Mouse (Mus musculus) C2C12 (cell line): ENCODE measurements around the gene Dennd6b. TPM values are rescaled to one million over a fixed set of nuclear protein-coding genes. Genes with fewer than 3 reads are reported as not detected.
A peak's percentile ranks its signal among the peaks of the same experiment; 100 is the strongest.

ENCODE experiments used
- H3K27me3 ChIP-seq: one replicate; pipeline ENCODE4 v1.6.1; 2011; ENCODE audit not compliant: control insufficient read depth, insufficient read depth, insufficient read length
- H3K36me3 ChIP-seq: one replicate; pipeline ENCODE4 v1.6.1; 2011; ENCODE audit not compliant: control insufficient read depth, insufficient read depth
- H3K4me3 ChIP-seq: one replicate; pipeline ENCODE4 v1.5.1; 2011; ENCODE audit warnings: mild to moderate bottlenecking, control low read depth; ENCODE audit not compliant: poor library complexity, insufficient read depth, severe bottlenecking
- H3K79me2 ChIP-seq: one replicate; pipeline ENCODE4 v1.6.1; 2011; ENCODE audit not compliant: control insufficient read depth, insufficient read depth
- H3K79me3 ChIP-seq: one replicate; pipeline ENCODE4 v1.6.1; 2011; ENCODE audit warnings: low read depth, control low read depth
- H3ac ChIP-seq: one replicate; pipeline ENCODE3; 2011; ENCODE audit warnings: low read depth; ENCODE audit not compliant: control insufficient read depth, insufficient read length
- CEBPB ChIP-seq: IDR thresholded peaks from one replicate; pipeline ENCODE4 v1.6.1; 2011; ENCODE audit warnings: low read depth, mild to moderate bottlenecking, control low read depth, moderate library complexity
- CTCF ChIP-seq: IDR thresholded peaks from one replicate; pipeline ENCODE4 v1.5.1; 2011; ENCODE audit not compliant: control insufficient read depth, insufficient read depth, insufficient read length
- FOSL1 ChIP-seq: IDR thresholded peaks from one replicate; pipeline ENCODE4 v1.8.0; 2011; ENCODE audit warnings: mild to moderate bottlenecking, low read length; ENCODE audit not compliant: poor library complexity, insufficient read depth, severe bottlenecking
- MAX ChIP-seq: IDR thresholded peaks from one replicate; pipeline ENCODE4 v1.6.1; 2011; ENCODE audit warnings: mild to moderate bottlenecking, control low read depth
- MYOD1 ChIP-seq: IDR thresholded peaks from one replicate; pipeline ENCODE4 v1.6.1; 2011; ENCODE audit warnings: low read depth; ENCODE audit not compliant: control insufficient read depth, insufficient read length
- MYOG ChIP-seq: IDR thresholded peaks from one replicate; pipeline ENCODE4 v1.6.1; 2011; ENCODE audit not compliant: control insufficient read depth, insufficient read length; ENCODE audit errors: extremely low read depth
- USF1 ChIP-seq: IDR thresholded peaks from one replicate; pipeline ENCODE4 v1.6.1; 2011; ENCODE audit warnings: low read depth, mild to moderate bottlenecking, control low read depth, moderate library complexity
- polyA plus RNA-seq: library from polyadenylated mRNA; unstranded; fragments of >200 nt; fragmentation: generic; extraction: Trizol; gene quantifications from one replicate; pipeline ENCODE4 v1.2.1, GENCODE M21; 2012; ENCODE audit warnings: missing spikeins

The Dennd6b gene
- polyA plus RNA-seq, 1 experiment, result 2.1 TPM

DNA sequence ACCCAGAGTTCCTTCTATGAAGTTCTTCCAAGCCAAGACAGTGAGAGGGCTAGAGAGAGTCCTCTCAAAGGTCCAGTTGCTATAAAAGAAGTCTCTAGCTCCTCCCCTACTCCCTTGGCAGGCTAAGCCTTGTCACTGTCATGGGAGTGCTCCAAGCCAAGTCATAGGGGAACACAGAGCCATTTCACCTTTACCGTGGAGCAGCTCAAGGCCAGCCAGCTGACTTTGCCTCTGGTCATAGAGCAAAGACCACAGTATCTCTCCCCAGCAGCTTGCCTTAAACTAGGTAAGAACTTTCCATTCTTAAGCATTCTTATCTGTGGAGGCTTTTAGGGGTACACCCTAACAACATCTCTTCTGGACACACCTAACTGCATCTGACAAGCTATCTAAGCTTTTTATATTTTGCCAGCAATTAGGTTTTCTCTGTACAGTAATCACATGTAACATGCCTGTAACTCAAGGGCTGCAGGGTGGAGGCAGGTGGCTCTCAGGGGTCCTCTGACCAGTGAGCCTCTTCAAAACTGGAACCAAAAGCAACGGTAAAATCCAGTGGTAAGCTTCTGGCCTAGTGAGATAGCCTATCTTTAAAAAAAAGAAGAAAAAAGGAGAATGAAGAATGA is 19.4 kb upstream of the Dennd6b start:
- no peak overlapping the region for H3ac ChIP-seq

GRCm38 (mm10) chr15:89214953-89215352 is 18.7 kb upstream of the Dennd6b start:
- no peaks in the 10 kb centered on the region for H3K27me3 ChIP-seq
- H3ac ChIP-seq, result no peak overlapping the region
- TF ChIP-seq CEBPB, result no peak
- no peak for TF ChIP-seq MYOG
- TF ChIP-seq MAX, result no peak
- TF ChIP-seq USF1, result no peak
- no peak for TF ChIP-seq FOSL1
- no peak for TF ChIP-seq MYOD1
- TF ChIP-seq CTCF, result no peak

More for the DNA sequence above, 19.4 kb upstream of the Dennd6b start:
- H3K27me3 ChIP-seq, result no peaks in the 10 kb centered on the region
- no peak for TF ChIP-seq MAX
- no peak for TF ChIP-seq CEBPB
- no peak for TF ChIP-seq CTCF
- TF ChIP-seq MYOG, result no peak
- no peak for TF ChIP-seq FOSL1
- TF ChIP-seq MYOD1, result no peak
- TF ChIP-seq USF1, result no peak
- H3K79me2 ChIP-seq, result peaks cover 11% of the 10 kb centered on the region
- H3K79me3 ChIP-seq, result peaks cover 5% of the 10 kb centered on the region
- no peak overlapping the region for H3K4me3 ChIP-seq
- H3K36me3 ChIP-seq, result no peaks in the 10 kb centered on the region

GRCm38 (mm10) chr15:89213517-89213916 is 17.2 kb upstream of the Dennd6b start:
- no peak overlapping the region for H3K4me3 ChIP-seq
- no peaks in the 10 kb centered on the region for H3K36me3 ChIP-seq
- no peaks in the 10 kb centered on the region for H3K27me3 ChIP-seq
- TF ChIP-seq MYOD1 (no peak), MYOG (no peak), CTCF (no peak), MAX (no peak), CEBPB (no peak)
- no peak overlapping the region for H3ac ChIP-seq
- peaks cover 5% of the 10 kb centered on the region for H3K79me3 ChIP-seq
- no peaks in the 10 kb centered on the region for H3K79me2 ChIP-seq

More at GRCm38 (mm10) chr15:89214953-89215352, 18.7 kb upstream of the Dennd6b start:
- peaks cover 5% of the 10 kb centered on the region for H3K79me3 ChIP-seq
- peaks cover 3% of the 10 kb centered on the region for H3K79me2 ChIP-seq
- H3K36me3 ChIP-seq, result no peaks in the 10 kb centered on the region
- no peak overlapping the region for H3K4me3 ChIP-seq

DNA sequence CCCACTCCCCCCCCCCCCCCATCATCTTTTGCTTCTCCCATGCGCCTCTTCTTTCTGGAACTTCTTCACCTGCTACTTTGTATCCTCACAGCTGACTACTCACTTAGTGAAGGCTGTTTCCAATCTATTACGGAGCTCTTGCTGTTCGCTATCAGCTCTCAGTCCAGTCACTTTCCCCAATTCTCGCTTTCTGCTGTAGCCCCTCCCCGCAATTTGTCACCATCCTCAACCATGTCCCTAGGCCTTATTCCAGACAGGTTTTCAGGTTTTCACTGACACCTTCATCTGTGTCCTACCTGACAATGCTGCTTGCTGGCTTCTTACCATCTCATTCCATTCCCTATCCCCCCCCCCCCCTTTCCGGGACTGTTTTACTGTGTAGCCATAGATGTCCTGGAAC is 16.2 kb upstream of the Dennd6b start:
- Histone ChIP-seq H3K79me3 (peaks cover 5% of the 10 kb centered on the region), H3ac (no peak overlapping the region), H3K36me3 (no peaks in the 10 kb centered on the region), H3K4me3 (no peak overlapping the region), H3K79me2 (no peaks in the 10 kb centered on the region), H3K27me3 (no peaks in the 10 kb centered on the region)
- TF ChIP-seq MYOG, result no peak
- no peak for TF ChIP-seq MYOD1
- no peak for TF ChIP-seq MAX
- TF ChIP-seq CEBPB, result no peak
- TF ChIP-seq USF1, result no peak
- TF ChIP-seq FOSL1, result no peak
- no peak for TF ChIP-seq CTCF

- Histone ChIP-seq H3K79me2 (no peaks in the 10 kb centered on the region), H3K27me3 (no peaks in the 10 kb centered on the region), H3K36me3 (no peaks in the 10 kb centered on the region), H3K4me3 (peak overlapping the region; percentile 90), H3K79me3 (peaks cover 5% of the 10 kb centered on the region), H3ac (peak overlapping the region; percentile 82)
- TF ChIP-seq USF1, result no peak
- TF ChIP-seq MYOG, result no peak
- no peak for TF ChIP-seq FOSL1
- TF ChIP-seq MAX, result no peak
These were observed 15.6 kb upstream of the Dennd6b start for GRCm38 (mm10) chr15:89211716-89212461.
